Mouse (Mus musculus): Measurements from ENCODE around the gene Hes7.

GRCm38 (mm10) chr11:69120221-69121000 is at the start of gene Hes7:
- no peak for TF ChIP-seq POLR2A (IDR thresholded peaks at IDR 0.05; ENCODE audit: low read depth, low read length)
- no peak for TF ChIP-seq CTCF (conservative IDR thresholded peaks at IDR 0.05; ENCODE audit: insufficient read depth, insufficient read length, low read depth, low read length)

Measured in kidney, adult 2 months (tissue).